Mouse (Mus musculus) ES-E14 (cell line): ENCODE data around the gene Hmcn2. TPM values are rescaled to one million over a fixed set of nuclear protein-coding genes. Genes with fewer than 3 reads are reported as not detected.

Experiments
- DNase-seq: peaks from one replicate; pipeline ENCODE4 v3.0.0-alpha.2; 2013; ENCODE audit warnings: low read depth, low spot score
- H3K27ac ChIP-seq: 2 replicates; pipeline ENCODE4 v1.5.1; 2012; ENCODE audit warnings: low read depth, mild to moderate bottlenecking, low read length, moderate library complexity, mixed read lengths; ENCODE audit not compliant: poor library complexity, insufficient read depth, severe bottlenecking
- H3K36me3 ChIP-seq: 2 replicates; pipeline ENCODE4 v1.6.1; 2012; ENCODE audit warnings: mild to moderate bottlenecking, low read length, moderate library complexity, mixed read lengths; ENCODE audit not compliant: control insufficient read depth, poor library complexity, insufficient read depth, severe bottlenecking
- H3K4me1 ChIP-seq, 2 experiments: fragments of 150-350 bp in 1 of 2; sonication (generic) in 1 of 2; 2 replicates each; pipeline ENCODE4 v1.6.1; 2012; ENCODE audit warnings: low read length in 2 of 2, mild to moderate bottlenecking in 1 of 2, mixed read lengths in 1 of 2; ENCODE audit not compliant: control insufficient read depth in 2 of 2, insufficient read depth in 2 of 2, poor library complexity in 1 of 2
- H3K4me3 ChIP-seq, 2 experiments: fragments of 150-350 bp in 1 of 2; sonication (generic) in 1 of 2; 2 replicates each; pipeline ENCODE4 v1.5.1; 2012; ENCODE audit warnings: low read length in 2 of 2, low read depth in 1 of 2, mild to moderate bottlenecking in 1 of 2, mixed read lengths in 1 of 2; ENCODE audit not compliant: insufficient read depth in 1 of 2, poor library complexity in 1 of 2, severe bottlenecking in 1 of 2
- H3K9ac ChIP-seq: 2 replicates; pipeline ENCODE4 v1.6.1; 2012; ENCODE audit warnings: low read depth, mild to moderate bottlenecking, low read length, mixed read lengths; ENCODE audit not compliant: poor library complexity, insufficient read depth, severe bottlenecking
- H3K9me3 ChIP-seq: fragments of 150-350 bp; sonication (generic); 2 replicates; pipeline ENCODE4 v1.6.1; 2012; ENCODE audit warnings: low read depth, mild to moderate bottlenecking, low read length; ENCODE audit not compliant: control insufficient read depth, insufficient read depth
- CHD2 ChIP-seq: IDR thresholded peaks from 2 replicates; pipeline ENCODE4 v1.6.1; 2014; ENCODE audit warnings: mild to moderate bottlenecking, low read depth, low read length, inconsistent platforms
- HCFC1 ChIP-seq: IDR thresholded peaks from 2 replicates; pipeline ENCODE4 v1.6.1; 2012; ENCODE audit warnings: low read length, inconsistent platforms, borderline replicate concordance; ENCODE audit not compliant: insufficient read depth
- MAFK ChIP-seq: IDR thresholded peaks from 2 replicates; pipeline ENCODE4 v1.6.1; 2014; ENCODE audit warnings: mild to moderate bottlenecking, low read depth, low read length, inconsistent platforms; ENCODE audit not compliant: insufficient read depth
- ZC3H11A ChIP-seq: IDR thresholded peaks from 2 replicates; pipeline ENCODE4 v1.6.1; 2012; ENCODE audit warnings: low read depth, mild to moderate bottlenecking, inconsistent platforms, low read length, borderline replicate concordance
- ZNF384 ChIP-seq: IDR thresholded peaks from 2 replicates; pipeline ENCODE4 v1.6.1; 2012; ENCODE audit warnings: low read depth, low read length, inconsistent platforms
- in situ Hi-C, 2 experiments: fragments of 600-800 bp; cut with MboI; formaldehyde crosslinking; loops; one replicate each; pipeline ENCODE4 v1.15.1; 2025; ENCODE audit warnings: low sequenced_read_pairs in 2 of 2, inconsistent platforms in 1 of 2; ENCODE audit not compliant: unreplicated experiment in 2 of 2
- total RNA-seq: library from RNA; depleted of rRNA; stranded (reverse); fragments of 300-350 nt; gene quantifications from 2 replicates; pipeline ENCODE4 v1.2.3, GENCODE M21; 2012

Gene Hmcn2
- total RNA-seq, 1 experiment, result 4.9 TPM

GRCm38 (mm10) chr2:31305684-31306083 is 8.5 kb upstream of the Hmcn2 start:
- H3K36me3 ChIP-seq, result no peaks in the 10 kb centered on the region
- no peaks in the 10 kb centered on the region for H3K9me3 ChIP-seq
- in situ Hi-C loops, result no loop called here
- H3K9ac ChIP-seq, result peak overlapping the region; percentile 69; the same call in 1 of the 2 replicates
- peak overlapping the region; percentile 36 to 47 for H3K4me3 ChIP-seq
- peak; percentile 40 for DNase-seq
- TF ChIP-seq ZNF384, result no peak
- TF ChIP-seq CHD2, result no peak
- TF ChIP-seq MAFK, result no peak
- TF ChIP-seq HCFC1, result no peak
- no peak for TF ChIP-seq ZC3H11A
- H3K4me1 ChIP-seq, result peaks cover 0 to 19% of the 10 kb centered on the region in 2 experiments; a peak in 2 of 4 replicates
- no peak overlapping the region for H3K27ac ChIP-seq

DNA sequence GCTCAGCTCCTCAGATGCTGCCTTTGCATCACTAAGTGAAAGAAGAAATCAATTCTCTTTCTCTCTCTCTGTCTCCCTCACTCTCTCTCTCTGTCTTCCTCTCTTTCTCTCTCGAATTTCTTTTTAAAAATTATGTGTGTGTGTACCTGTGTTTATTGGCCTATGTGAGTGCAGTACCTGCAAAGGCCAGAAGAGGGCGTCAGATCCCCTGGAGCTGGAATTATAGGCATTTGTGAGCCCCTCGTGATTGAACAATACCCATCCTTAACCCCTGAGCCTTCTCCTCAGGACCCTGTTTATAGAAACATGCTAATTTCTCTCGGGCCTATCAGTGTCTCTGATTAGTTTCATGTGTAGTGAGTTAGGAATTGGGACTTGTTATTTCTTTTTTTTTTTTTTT is 6.0 kb upstream of the Hmcn2 start:
- H3K9ac ChIP-seq, result no peak overlapping the region
- in situ Hi-C loops, result no loop called here
- H3K4me3 ChIP-seq, result no peak overlapping the region
- no peak overlapping the region for H3K27ac ChIP-seq
- TF ChIP-seq ZC3H11A (0 out of 2 replicates have a peak, but pooled peaks have one; percentile 34), ZNF384 (peak; percentile 78), CHD2 (no peak), HCFC1 (no peak), MAFK (no peak)
- no peaks in the 10 kb centered on the region for H3K36me3 ChIP-seq
- H3K9me3 ChIP-seq, result no peaks in the 10 kb centered on the region
- DNase-seq, result no peak
- peaks cover 0 to 19% of the 10 kb centered on the region in 2 experiments; a peak in 2 of 4 replicates for H3K4me1 ChIP-seq

GRCm38 (mm10) chr2:31309549-31309948 is 4.7 kb upstream of the Hmcn2 start:
- Histone ChIP-seq H3K9me3 (no peaks in the 10 kb centered on the region), H3K4me1 (peaks cover 0 to 22% of the 10 kb centered on the region in 2 experiments; a peak in 2 of 4 replicates), H3K4me3 (no peak overlapping the region; a peak in 2 of 4 replicates), H3K27ac (no peak overlapping the region), H3K9ac (0 out of 2 replicates have a peak overlapping the region, but pooled peaks have one; percentile 5), H3K36me3 (no peaks in the 10 kb centered on the region)
- in situ Hi-C loops, result no loop called here
- no peak for DNase-seq
- TF ChIP-seq ZNF384 (no peak), CHD2 (no peak), MAFK (no peak), HCFC1 (no peak), ZC3H11A (no peak)

DNA sequence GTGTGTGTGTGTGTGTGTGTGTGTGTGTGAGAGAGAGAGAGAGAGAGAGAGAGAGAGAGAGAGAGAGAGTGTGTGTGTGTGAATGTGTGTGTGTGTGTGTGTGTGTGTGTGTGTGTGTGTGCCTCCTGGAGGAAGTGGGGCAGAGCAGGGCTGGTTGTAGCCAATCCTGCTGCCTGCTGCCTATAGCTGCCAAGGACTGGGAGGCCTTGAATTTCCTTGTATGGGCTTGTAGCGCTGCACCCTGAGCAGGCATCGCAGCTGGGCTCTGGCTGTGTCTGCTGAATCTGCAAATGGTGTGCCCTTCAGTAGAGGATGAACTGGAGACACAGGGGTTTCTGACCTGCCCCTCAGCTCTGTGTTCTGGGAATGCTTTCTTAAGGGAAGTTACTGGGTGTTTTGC is 3.9 kb downstream of the Hmcn2 start:
- Histone ChIP-seq H3K36me3 (no peaks in the 10 kb centered on the region), H3K27ac (no peak overlapping the region), H3K4me1 (peaks cover 2 to 14% of the 10 kb centered on the region in 2 experiments; a peak in 3 of 4 replicates)

GRCm38 (mm10) chr2:31319200-31319599 is 5.0 kb downstream of the Hmcn2 start:
- DNase-seq, result no peak
- in situ Hi-C loops, result no loop called here

More for the DNA sequence above, 3.9 kb downstream of the Hmcn2 start:
- Histone ChIP-seq H3K9ac (no peak overlapping the region), H3K9me3 (no peaks in the 10 kb centered on the region), H3K4me3 (no peak overlapping the region)
- TF ChIP-seq HCFC1 (no peak), CHD2 (no peak), ZC3H11A (no peak), MAFK (no peak)
- no peak for DNase-seq
- in situ Hi-C loops, result no loop called here

More at GRCm38 (mm10) chr2:31319200-31319599, 5.0 kb downstream of the Hmcn2 start:
- peaks cover 2 to 11% of the 10 kb centered on the region in 2 experiments; a peak in 3 of 4 replicates for H3K4me1 ChIP-seq
- TF ChIP-seq ZC3H11A, result no peak
- TF ChIP-seq ZNF384, result no peak
- no peak for TF ChIP-seq CHD2
- TF ChIP-seq HCFC1, result no peak
- no peak for TF ChIP-seq MAFK
- H3K9me3 ChIP-seq, result no peaks in the 10 kb centered on the region
- no peak overlapping the region for H3K4me3 ChIP-seq
- H3K36me3 ChIP-seq, result no peaks in the 10 kb centered on the region
- no peak overlapping the region for H3K9ac ChIP-seq
- no peak overlapping the region for H3K27ac ChIP-seq
